Mouse (Mus musculus) cerebellum, adult 2 months (tissue): ENCODE results near the gene Ampd1.

Source experiments
- CTCF ChIP-seq: fragments of 200-500 bp; IDR thresholded peaks from 2 replicates; pipeline ENCODE4 v1.5.1; 2011; ENCODE audit warnings: low read depth, mild to moderate bottlenecking, control low read depth, low read length, moderate library complexity, borderline replicate concordance; ENCODE audit not compliant: insufficient read depth
- POLR2A ChIP-seq: fragments of 200-500 bp; IDR thresholded peaks from 2 replicates; pipeline ENCODE4 v1.6.1; 2011; ENCODE audit warnings: low read length, control low read depth, borderline replicate concordance; ENCODE audit not compliant: insufficient read depth

DNA sequence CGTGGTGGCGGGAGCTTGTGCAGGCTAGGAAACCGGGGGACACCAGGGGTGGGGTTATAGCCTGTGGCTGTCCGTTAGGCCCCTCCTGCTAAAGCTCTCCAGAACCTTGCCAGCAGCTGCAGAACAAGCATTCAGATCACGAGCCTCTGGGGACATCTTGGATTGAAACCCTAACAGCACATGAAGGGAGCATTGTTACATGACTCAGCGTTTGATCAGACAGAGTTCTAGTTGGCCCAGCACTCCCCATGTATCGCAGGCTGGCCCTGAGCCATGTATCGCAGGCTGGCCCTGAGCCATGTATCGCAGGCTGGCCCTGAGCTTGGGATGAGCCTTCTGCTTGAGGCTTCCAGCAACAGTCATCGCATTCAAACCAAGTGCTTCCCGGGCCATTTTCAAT is 67.5 kb downstream of the Ampd1 start:
- no peak for TF ChIP-seq CTCF
- TF ChIP-seq POLR2A = no peak
